Mouse (Mus musculus) MEL-GATA-1-ER (cell line): ENCODE measurements at regions not wholly inside any gene's neighbourhood (a gene's known extent, or its start where the extent isn't known, plus 50 kb on each side); places are given as distances from the start of the nearest gene placed in this dataset.
"Not testable (repeated sequence)": the region's sequence is repeated elsewhere in the genome, so short reads cannot be mapped to it uniquely, and the experiment has no call there.

Experiments used
- DNase-seq: peaks from one replicate; pipeline ENCODE4 v3.0.0-alpha.2; 2012; ENCODE audit warnings: low read depth; ENCODE audit errors: extremely low read depth

DNA sequence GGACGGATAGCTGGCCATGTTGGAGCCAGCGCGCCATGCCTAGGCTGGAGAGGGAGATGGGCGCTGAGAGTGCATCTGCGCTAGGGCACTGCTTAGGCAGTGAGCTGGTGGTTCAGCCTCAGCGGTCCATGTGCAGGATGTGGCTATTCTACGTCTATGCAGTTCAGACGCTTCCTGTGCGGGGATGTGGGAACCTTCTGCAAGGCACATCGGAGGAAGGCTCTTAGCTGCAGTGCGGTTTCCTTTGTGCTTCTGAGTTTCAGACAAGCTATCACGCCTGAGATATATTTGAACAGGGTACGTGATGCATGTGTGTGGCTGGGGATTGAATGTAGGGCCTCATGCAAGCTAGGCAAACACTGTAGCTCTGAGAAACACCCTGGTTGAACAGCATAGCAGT, 54.4 kb upstream of the Lrpprc start:
- DNase-seq, result no peak

DNA sequence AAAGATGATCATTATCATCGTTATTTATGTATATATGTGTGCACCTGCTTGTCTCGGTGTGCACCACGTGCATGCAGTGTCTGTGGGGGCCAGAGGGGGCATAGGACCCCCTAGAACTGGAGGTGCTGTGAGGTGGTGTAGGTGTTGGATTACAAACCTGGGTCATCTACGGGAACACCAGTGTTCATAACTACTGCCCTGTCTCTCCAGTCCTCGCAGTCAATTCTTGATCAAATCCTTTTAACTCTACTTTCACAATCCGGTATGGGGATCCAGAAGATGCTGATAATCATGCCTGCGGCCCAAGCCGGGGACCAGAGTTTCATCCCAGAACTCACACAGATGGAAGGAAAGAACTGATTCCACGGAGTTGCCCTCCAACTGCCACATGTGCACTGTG, 55.6 kb upstream of the Lrpprc start:
- no peak for DNase-seq

DNA sequence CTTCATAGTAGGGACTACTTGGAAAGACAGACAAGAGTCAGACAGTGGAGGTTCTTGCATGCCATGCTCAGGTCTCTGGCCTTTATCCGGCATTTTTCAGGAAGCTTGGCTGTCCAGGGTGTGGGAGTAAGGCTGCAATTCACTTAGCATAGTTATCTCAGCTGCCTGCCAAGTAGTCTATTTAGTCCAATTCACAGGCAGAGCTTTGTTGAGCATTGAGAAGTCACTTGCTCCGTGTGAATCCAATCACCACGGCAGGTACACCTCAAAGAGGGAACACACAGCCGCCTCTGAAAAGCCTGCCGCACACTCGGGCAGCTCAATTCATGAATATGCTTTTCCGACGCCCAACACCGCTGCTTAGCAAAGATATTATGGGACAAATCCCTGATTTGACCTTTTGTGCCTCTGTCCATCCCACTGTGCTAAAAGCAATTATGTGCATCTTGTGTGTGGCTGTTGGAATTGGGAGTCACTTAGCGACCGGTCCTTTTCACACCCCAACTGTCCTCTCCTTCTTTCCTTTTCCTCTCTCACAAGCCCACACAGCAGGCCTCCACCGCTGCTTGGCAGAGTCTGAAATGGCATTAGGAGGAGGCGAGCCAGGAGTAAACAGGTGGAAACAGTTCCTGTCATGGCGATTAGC, 57.9 kb upstream of the Lrpprc start:
- DNase-seq, result no peak

DNA sequence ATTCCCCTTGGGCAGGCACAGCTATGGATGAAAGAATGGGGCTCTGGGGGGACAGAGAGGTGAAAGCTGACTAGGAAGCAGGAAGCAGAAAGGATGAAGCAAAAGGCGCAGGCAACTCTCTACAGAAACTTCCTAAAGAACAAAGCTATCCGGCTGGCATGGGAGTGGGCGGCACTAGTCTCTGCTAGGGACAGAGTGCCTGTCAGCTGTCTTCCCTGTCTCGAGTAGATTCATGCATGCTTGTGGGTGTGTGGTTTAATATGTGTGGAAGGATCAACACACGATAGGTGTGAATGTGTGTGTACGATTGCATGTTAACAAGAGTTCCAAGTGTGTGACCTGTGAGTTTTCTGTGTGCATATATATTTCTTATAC, 58.4 kb upstream of the Lrpprc start:
- DNase-seq, result no peak

DNA sequence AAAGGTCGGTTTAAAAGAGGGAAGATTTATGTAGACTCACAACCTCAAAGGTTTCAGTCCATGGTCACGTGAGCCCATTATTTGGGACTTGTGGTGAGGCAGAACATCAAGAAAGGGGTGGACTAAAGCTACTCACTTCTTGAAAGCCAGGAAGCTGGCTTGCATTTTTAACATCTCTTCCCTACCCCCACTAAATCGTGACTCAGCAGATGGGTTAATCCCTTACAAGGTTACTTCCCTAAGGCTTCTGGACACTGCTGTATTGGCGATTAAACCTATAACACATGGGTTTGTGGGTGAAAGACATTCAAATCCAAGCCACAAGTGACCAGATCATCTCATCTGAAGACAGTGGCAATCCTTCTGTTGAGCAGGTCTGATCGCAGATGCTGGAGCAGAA, 59.9 kb upstream of the Lrpprc start:
- no peak for DNase-seq

DNA sequence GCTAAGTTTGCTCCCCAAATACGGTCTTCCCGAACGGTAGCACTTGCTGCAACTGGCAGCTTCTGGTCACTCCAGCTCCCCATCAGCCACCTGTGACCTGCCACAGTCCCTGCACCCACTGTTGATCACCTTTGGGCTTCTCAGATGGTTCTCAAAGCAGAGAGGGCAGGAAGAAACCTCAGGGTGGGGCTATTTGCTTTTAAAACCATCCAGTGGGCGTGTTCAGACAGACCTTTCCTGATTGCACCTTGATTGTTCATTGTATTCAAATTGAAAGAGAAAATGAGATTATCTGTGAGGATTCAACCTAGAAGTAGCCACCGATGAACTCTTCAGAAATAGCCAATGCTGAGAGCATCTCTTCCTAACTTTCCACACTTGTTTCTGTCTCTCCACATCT, 60.3 kb upstream of the Lrpprc start:
- no peak for DNase-seq

DNA sequence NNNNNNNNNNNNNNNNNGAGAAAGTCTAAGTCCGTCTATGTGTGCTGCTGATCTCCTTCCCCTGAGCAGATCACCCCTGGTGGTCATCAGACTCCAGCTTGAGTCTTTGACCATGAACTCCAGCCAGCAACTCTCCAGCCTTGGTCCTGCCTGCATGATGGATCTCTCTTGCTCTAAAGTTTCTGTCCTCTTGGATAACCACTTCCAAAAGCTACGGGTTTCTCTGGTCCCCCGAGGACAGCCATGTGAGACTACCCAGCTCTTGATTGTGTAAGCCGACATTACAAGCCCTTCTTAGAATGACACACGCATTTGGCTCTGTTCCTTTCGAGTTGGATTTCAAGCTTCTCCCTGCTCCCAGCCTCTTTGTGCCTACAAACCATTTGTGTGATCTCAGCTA, 66.4 kb upstream of the Lrpprc start:
- DNase-seq, result no peak

DNA sequence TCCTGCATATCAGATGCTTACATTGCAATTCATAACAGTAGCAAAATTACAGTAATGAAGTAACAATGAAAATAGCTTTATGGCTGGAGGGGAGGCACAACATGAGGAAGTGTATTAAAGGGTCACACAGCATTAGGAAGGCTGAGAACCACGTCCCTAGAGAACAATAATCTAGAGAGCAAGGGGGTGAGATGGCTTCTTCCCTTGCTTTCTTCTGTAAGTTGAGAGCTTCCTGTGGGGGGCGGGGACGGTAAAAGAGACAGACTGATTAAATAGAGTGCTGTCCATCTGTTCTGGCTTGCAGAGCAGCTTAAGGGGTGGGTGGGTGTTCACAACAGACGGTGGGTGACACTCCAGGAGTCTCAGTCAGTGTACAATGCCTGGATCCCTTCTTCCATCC, 68.2 kb upstream of the Lrpprc start:
- DNase-seq, result no peak

DNA sequence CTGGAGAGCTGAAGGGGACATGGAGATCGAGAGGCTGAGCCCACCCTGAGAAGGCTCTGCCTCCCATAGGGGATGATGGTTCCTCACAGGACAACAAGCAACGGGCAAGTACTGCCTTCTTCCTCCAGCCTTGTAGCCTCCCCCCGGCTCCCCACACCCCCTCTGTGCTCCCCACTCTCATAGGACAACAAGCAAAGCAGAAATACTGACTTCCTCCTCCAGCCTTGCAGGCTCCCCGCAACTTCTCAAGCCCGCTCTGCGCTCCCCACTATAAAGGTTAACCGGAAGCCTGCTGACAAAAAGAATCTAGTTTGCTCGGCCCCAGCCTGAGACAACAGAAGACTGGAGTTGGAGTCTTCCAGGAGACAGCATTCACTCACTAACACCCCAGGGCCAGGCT, 69.3 kb upstream of the Lrpprc start:
- DNase-seq, result peak; percentile 53

DNA sequence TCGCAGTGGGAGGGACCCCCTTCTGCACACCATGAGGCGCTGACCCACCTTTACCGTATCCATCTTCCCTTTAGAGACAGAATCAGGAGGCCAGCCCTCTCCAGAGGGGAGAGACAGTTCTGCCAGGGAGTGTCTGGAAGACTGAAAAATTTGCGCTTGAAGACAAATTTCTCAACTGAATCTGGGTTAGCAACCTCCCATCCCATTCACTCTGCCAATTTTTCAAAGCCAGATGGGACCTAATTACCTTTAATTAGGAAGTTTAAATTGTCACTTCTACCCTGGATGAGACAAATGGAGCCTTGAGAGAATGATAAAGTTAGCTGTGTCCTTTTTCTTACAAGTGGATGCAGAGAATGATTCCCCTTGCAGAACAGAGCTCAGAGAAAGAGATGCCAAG, 70.2 kb upstream of the Lrpprc start:
- no peak for DNase-seq

DNA sequence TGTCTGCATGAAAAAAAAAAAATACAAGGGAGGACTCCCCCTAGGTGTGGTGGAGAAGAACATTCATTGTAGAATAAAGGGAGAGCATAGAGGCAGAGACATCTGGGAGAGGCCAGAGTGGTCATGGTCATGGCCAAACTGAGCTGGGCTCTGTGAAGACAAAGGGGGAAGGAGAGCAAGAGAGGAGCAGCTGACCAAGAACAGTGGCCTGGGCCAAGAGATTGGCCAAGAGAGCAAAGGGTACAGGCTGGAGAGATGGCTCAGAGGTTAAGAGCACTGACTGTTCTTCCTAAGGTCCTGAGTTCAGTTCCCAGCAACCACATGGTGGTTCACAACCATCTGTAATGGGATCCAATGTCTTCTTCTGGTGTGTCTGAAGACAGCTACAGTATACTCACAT, 73.6 kb upstream of the Lrpprc start:
- not testable (repeated sequence) for DNase-seq

DNA sequence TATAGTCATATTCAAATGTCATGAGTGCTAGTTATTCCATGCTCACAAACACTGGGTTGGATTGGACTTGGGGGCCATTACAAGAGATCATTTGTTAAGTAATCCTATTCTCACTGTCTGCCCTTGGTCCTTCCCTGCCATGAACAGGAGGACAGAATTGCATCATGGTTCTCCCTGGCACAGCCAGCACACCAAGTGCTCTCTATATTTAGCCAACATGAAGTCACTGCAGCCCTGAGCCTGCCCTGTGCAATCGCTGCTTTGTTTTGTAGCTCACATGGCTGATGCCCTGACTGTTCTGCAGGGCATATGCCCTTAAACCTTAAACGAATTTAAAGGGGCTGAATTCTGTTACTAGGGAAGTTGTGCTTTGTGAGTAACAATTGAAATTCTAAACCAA, 74.6 kb upstream of the Lrpprc start:
- no peak for DNase-seq

DNA sequence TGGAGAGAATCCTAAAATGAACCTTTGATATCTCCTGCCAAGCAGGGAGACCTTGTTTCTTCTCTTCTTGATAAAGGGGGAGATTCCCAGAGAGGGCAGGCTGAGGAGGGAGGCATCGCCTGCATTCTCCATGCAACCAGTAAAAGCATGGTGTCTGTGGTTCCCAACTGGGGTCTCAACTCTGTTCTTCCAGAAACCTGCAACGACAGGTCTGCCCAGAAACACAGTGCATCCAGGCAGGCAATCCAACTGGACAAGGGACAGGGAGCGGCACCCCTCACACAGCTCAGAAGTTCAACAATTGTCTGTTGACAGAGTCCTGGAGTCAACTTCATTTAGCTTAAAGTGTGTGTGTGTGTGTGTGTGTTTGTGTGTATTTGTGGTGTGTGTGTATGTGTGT, 75.0 kb upstream of the Lrpprc start:
- no peak for DNase-seq

DNA sequence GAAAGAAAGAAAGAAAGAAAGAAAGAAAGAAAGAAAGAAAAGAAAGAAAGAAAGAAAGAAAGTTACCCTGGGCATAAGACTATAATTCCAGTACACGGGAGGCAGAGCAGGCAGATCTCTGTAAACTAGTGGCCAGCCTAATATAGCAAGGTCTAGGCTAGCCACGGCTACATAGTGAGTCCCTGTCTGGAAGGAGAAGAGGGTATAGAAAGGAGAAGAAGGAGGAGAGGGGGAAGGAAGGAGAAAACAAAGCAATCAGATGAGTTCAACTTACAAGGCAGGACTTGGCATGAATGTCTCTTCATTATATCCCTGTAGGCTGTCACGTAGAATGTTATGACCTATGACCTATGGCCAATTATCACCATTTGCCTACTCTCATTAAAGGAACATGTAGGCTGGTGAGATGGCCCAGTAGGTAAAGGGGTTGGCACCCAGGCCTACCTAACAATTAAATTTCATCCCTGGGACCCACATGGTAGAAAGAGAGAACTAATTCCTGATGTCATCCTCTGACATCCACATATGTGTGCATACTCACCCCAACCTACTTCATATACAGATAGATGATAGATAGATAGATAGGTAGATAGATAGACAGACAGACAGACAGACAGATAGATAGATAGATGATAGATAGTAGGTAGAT, 78.6 kb upstream of the Lrpprc start:
- DNase-seq, result peak; percentile 17

DNA sequence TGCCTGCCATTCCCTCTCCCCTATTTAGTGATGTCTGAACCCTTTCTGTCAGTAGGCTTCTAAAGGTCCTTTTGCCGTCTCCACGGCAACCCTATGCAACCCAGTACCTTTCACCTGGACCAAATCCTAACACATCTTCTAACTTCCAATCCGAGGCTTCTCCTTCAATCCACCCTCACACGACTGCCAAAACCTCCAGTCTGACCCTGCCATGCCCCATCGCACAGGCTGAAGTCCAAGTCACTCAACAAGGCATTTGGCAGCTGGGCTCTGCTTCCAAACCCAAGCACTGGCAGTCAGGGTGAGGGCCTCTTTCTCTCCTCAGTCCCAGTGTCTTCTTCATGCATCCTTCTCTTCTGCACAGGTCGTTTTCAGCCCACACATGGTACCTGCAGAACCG, 83.0 kb upstream of the Lrpprc start:
- no peak for DNase-seq

DNA sequence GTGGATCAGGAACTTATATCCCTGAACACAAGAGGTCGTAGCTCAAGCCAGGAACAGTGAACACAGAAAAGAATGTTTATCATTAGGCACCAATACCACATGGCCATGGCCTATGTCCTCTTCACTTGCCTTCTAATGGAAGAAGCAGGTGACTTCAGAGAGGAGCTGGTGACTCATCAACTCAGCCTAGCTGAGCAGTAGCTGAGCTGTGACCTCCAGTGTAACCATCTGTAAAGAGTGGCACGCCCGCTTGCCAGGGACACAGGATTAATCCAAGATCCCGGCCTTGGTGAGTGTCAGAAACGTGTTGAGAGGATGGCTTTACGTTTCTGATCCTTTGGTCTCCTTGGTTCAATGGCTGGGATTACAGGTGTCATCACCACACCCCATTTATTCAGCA, 82.0 kb upstream of the Ppm1b start:
- DNase-seq, result no peak

DNA sequence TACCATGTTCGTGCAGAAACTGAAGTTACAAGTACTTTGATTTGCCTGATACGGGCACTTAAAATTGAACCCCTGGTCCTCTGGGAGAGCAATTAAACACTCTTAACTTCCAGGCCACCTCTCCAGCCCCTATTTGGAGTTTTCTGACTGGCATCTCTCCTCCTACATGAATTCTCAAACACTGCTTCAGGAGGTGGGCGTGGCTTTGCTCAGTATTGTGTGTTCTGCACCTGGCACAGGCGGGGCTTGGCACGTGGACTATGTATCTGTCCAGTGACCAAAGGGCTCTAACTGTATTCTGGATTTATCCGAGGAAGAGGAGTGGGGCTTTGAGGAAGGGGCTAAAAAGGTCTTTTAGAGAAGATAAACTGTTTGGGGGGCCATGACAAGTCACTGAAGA, 81.5 kb upstream of the Ppm1b start:
- no peak for DNase-seq

DNA sequence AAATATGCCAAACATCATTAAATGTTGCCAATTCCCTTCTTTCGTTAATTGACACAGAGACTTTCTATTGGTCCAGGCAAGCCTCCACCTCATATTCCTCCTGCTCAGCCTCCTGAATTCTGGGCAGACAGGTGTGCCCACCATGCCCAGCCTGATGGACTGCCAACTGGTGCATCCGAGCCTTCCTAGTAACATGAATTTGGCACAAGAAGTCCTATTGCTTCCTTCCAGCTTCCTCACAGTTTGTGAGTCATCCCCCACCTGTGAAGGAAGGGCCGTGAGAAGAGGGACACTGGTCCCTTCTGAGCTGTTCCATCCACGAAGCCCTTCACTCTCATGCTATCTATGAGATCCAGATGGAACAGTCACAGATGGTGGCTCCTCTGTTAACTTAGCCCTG, 80.5 kb upstream of the Ppm1b start:
- no peak for DNase-seq

DNA sequence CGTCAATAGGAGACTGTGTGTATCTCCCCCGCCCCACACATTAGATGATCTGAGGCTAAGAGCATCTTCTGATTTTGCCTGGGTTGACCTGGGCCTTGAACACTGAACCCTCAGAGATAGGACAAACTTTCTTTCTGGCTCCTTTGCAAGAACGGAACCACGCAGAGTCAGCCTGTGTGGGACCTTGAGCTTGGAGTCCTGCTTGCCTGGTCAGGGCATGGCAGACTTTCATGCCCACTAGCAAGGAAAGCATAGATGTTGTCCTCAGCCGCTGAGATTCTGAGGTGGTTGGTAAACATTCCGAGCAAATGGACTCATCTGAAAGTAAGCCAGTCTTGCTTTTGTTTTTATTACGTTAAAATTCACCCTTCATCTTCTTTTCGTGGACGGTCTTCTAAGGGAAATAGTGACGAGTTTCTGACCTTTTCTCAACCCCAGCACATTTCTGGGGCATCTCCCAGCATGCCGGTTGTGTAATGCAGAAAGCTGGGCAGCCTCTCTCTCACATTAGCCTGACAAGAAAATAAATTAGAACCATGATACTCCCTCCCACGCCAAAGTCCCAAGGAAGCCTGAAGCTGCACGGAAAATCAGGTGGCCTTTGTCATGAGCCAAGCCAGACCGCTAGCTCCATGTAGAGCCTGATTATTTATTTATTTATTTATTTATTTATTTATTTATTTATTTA, 79.2 kb upstream of the Ppm1b start:
- no peak for DNase-seq

DNA sequence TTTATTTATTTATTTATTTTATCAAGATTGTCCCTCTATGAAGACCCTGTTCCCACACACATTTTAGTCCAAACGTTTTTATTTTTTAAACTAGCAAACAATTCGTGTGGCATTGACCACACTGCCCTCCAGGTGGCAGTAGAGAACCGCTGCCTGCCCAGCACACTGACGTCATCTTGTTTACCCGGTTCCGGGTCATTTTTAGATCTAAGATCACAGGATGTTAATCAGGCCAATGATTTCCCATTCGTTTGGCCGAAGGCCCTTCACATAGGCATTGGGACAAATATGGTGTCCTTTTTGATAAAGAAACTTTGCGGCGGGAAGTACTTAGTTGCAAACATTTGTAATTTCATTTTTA, 78.7 kb upstream of the Ppm1b start:
- DNase-seq, result peak; percentile 39

DNA sequence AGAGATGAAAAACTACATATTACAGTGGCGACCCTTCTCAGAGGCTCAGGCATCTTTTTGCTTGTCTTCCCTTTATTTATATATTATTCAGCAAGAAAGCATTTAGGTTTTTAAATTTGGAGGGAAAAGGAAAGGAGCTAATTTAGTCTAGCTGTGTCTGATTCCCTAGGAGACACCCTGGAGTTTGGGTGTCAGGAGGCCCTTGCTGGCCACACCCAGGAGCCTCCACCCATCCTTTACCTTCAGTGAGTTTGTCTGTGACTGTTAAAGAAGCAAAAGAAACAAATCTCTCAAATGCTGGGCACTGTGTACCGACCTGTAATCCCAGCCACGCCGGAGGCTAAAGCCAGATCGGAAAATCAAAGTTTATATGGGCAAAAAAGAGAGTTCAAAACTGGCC, 78.2 kb upstream of the Ppm1b start:
- DNase-seq, result no peak

DNA sequence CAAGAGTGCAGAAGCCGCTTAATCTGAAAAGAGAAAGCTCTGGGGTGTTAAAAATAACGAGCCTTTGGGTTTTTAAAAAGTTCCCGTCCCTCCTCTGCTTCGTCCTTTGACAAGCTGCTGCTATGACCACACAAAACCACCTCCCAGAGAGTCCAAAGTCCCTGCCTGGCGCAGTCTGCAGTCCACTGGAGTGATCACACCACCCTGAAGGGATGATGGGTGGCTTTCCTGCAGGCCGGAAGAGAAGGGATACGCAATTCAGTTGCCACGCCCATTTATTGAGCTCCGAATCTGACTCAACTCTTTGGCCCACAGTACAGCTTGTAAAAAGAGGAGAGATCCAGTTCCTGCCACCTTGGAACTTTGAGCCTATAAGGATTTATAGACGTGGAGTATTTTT, 77.4 kb upstream of the Ppm1b start:
- DNase-seq, result no peak

DNA sequence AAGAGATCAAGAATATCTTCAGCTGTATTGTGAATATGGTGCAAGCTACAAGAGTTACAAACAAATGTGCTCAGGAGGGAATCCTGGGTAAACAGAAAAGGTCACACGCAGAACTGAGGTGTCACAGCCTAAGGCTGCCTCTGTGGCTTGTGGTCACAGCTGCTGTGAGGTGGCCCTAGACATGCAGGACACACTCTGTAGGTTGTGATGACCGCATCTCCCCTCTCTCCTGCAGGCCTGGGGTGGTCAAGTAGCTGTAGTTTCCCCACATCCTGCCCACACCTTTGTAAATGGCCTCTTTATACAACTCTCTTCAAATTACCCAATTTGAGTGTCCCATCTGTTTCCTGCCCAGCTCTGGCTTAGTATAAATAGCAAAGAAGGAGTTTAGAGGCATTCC, 75.6 kb upstream of the Ppm1b start:
- DNase-seq, result no peak
